Mouse (Mus musculus) spleen, adult 2 months (tissue): ENCODE measurements around the gene Iqgap2.

Source experiments
- CTCF ChIP-seq: fragments of 200-500 bp; IDR thresholded peaks from 2 replicates; pipeline ENCODE4 v1.5.1; 2011; ENCODE audit warnings: mild to moderate bottlenecking, inconsistent platforms; ENCODE audit not compliant: insufficient read depth, insufficient read length, insufficient replicate concordance; ENCODE audit errors: extremely low read depth
- POLR2A ChIP-seq: fragments of 200-500 bp; IDR thresholded peaks from 2 replicates; pipeline ENCODE4 v1.6.1; 2011; ENCODE audit warnings: low read depth, low read length, inconsistent platforms

DNA sequence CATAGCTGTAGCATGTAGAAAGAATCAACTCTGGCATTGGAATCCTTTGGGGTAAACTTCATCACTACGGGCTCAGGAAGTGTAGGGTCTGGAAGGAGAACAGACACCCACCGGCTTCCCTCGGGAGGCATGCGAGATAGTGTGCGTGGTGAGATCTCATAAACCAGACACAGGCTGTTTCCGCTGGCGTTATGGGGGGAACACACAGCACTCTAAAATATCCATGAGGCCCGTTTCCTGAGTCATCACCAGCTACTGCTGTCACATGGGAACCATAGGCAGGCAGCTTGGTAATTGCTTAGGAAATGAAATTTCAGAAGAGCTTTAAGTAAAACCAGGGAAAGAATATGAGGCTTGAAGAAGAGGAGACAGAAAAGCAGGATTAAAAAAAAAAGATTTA is 199.5 kb downstream of the Iqgap2 start:
- TF ChIP-seq CTCF (no peak), POLR2A (no peak)
